22 mouse cellular contexts compared by ENCODE assay signal in genomic region chr14:31392300-31392699, GRCm38 (mm10). TPM values are rescaled to one million over a fixed set of nuclear protein-coding genes. Genes with fewer than 3 reads are reported as not detected.
DNase-seq lines count a peak whose midpoint lies in the region; ATAC-seq and TF ChIP-seq lines count a peak whose summit lies in the region.
"Had no signal": no experiment of that assay in that cellular context is flagged by ENCODE, and none has a peak within 500 bp of the region (broad histone marks: within the 10 kb centered on the region; RNA-seq: fewer than 3 reads in every experiment).

No protein-coding gene starts in this region.

- no peak overlapping the region for H3K9ac ChIP-seq in lung, postnatal 0 days (replicated peaks; ENCODE audit: low read depth)
- H3K9ac ChIP-seq: forebrain, postnatal 0 days; heart, embryonic 13.5 days; kidney, embryonic 15.5 days; liver, embryonic 14.5 days had no signal

- no peak overlapping the region for H3K4me3 ChIP-seq in lung, postnatal 0 days (ENCODE audit: low read depth, low read length)
- H3K4me3 ChIP-seq: embryonic facial prominence, embryonic 10.5 days; heart, embryonic 13.5 days; kidney, embryonic 15.5 days had no signal

- no peak overlapping the region for H3K4me2 ChIP-seq in lung, postnatal 0 days (replicated peaks; ENCODE audit: low read depth, low read length)
- H3K4me2 ChIP-seq: heart, embryonic 13.5 days; kidney, embryonic 15.5 days had no signal

- H3K36me3 ChIP-seq in lung, postnatal 0 days (ENCODE audit: insufficient read depth, low read length), result no peaks in the 10 kb centered on the region

- H3K27ac ChIP-seq in lung, postnatal 0 days (ENCODE audit: low read length), result peak overlapping the region; percentile 61
- H3K27ac ChIP-seq: kidney, embryonic 15.5 days; liver, embryonic 14.5 days had no signal

- peak; percentile 3 to 26 for DNase-seq in cerebellum, postnatal 36 days
- DNase-seq in cerebellum, adult 8-10 months, result no peak
- DNase-seq in lung, postnatal 0 days (ENCODE audit: low spot score), result no peak
- no peak for DNase-seq in lung, postnatal 10 days
- DNase-seq in brain, adult 2 months (ENCODE audit: low read depth, low spot score), result peak; percentile 66
- DNase-seq in right cerebral cortex, postnatal 10 days (ENCODE audit: low spot score in 2 of 2), result no peak
- no peak for DNase-seq in T-cell, adult 2 months (ENCODE audit: low spot score)
- DNase-seq: adrenal gland, postnatal 36 days; B cell, adult 2 months; forebrain, postnatal 0 days; gastrocnemius, postnatal 14 days; heart, adult 18-20 months; heart, postnatal 14 days; lung, postnatal 14 days; midbrain, embryonic 14.5 days; retina, postnatal 1 day had no signal

- H3K9me3 ChIP-seq in lung, postnatal 0 days (ENCODE audit: low read length), result no peaks in the 10 kb centered on the region

- WGBS in lung, postnatal 0 days, result 61% methylated on average over 5 of the region's 5 CpGs

- ATAC-seq in lung, postnatal 0 days, result no peak
- ATAC-seq in megakaryocyte, adult 5-6 weeks (ENCODE audit: poor library complexity, severe bottlenecking), result peak; percentile 33
- ATAC-seq: forebrain, postnatal 0 days; intestine, postnatal 0 days had no signal

- no peak for TF ChIP-seq CTCF in lung, postnatal 0 days (IDR thresholded peaks at IDR 0.05)

- H3K4me1 ChIP-seq in lung, postnatal 0 days (ENCODE audit: insufficient read depth, low read depth, low read length), result peaks cover 6% of the 10 kb centered on the region; the same call in 1 of the 2 replicates

- no peak for TF ChIP-seq EP300 in lung, postnatal 0 days (IDR thresholded peaks at IDR 0.05)

- peaks cover 6% of the 10 kb centered on the region; the same call in 1 of the 2 replicates for H3K27me3 ChIP-seq in lung, postnatal 0 days (replicated peaks; ENCODE audit: insufficient read depth, low read length)
- H3K27me3 ChIP-seq: kidney, embryonic 15.5 days had no signal

RNA-seq across cellular contexts. Expression of gene Sh3bp5, which starts 43.6 kb away (rescaled TPM):
- polyA plus RNA-seq in lung, postnatal 0 days (2015; fragmentation: Nextera tagmentation; extraction: Ambion mirVana), result 37.9 and 38.4 TPM in 2 replicates
- total RNA-seq in megakaryocyte, adult 5-6 weeks (2015), result 52.3 and 52.8 TPM in 2 replicates
- total RNA-seq in megakaryocyte, adult 5-6 weeks (2017), result 26.4 and 36.1 TPM in 2 replicates

RNA-seq across cellular contexts. Expression of gene Capn7, which starts 55.9 kb away (rescaled TPM):
- 23.1 and 25.1 TPM in 2 replicates for polyA plus RNA-seq in lung, postnatal 0 days (2015; fragmentation: Nextera tagmentation; extraction: Ambion mirVana)
- total RNA-seq in megakaryocyte, adult 5-6 weeks (2015), result 45.3 and 48.0 TPM in 2 replicates
- total RNA-seq in megakaryocyte, adult 5-6 weeks (2017), result 51.3 and 56.5 TPM in 2 replicates

Comparison
In these comparisons a context has a peak if more than half of its experiments do, and no peak if none do; other contexts are left out.
1. DNase-seq: peak in cerebellum, postnatal 36 days (2 of 2) and brain, adult 2 months (single experiment); none in cerebellum, adult 8-10 months (single experiment), lung, postnatal 0 days (single experiment), lung, postnatal 10 days (single experiment), right cerebral cortex, postnatal 10 days (0 of 2) and T-cell, adult 2 months (single experiment).